Comparison of ENCODE assay signal across 31 mouse cellular contexts in the genomic region with DNA sequence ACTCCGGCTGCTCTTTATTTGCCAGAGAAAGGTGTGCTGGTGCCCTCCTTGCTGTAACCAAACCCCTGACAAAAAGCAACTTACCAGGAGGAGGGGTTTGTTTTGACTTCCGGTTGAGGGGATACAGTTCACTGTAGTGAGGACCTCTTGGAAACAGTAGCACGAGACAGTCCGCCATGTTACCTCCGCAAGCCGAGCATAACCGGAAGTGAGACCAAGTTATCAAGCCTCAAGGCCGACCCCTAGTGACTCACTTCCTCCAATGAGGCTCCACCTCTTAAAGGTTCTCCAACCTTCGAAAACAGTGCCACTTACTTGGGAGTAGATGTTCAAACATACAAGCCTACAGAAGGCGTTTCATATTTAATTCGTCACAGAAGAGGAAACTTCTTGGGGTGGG.
"Had no signal": no experiment of that assay in that cellular context is flagged by ENCODE, and none has a peak within 500 bp of the region (broad histone marks: within the 10 kb centered on the region; RNA-seq: fewer than 3 reads in every experiment).

No protein-coding gene starts in this region.

- DNase-seq: left cerebral cortex, postnatal 4 days; liver; liver, embryonic 13.5 days; liver, postnatal 0 days; lung, adult 18-20 months; lung, adult 2 months; lung, embryonic 14.5 days; lung, postnatal 10 days; lung, postnatal 14 days; lung, postnatal 36 days; lung, postnatal 4 days; midbrain, embryonic 14.5 days had no signal

- H3K4me3 ChIP-seq: left cerebral cortex, adult 2 months; limb, embryonic 10.5 days; limb, embryonic 12.5 days; limb, embryonic 13.5 days; limb, embryonic 15.5 days; liver, embryonic 13.5 days; liver, embryonic 15.5 days; lung, embryonic 15.5 days; megakaryocyte, embryonic 14.5 days; midbrain, embryonic 10.5 days; midbrain, embryonic 12.5 days; midbrain, embryonic 13.5 days; midbrain, embryonic 15.5 days; myocyte had no signal

- H3K27me3 ChIP-seq: limb, embryonic 12.5 days; limb, embryonic 13.5 days; limb, embryonic 15.5 days; liver, embryonic 13.5 days; liver, embryonic 15.5 days; lung, embryonic 15.5 days; megakaryocyte, embryonic 14.5 days; midbrain, embryonic 12.5 days; midbrain, embryonic 13.5 days; midbrain, embryonic 15.5 days had no signal

- H3K4me1 ChIP-seq: limb, embryonic 15.5 days; liver, embryonic 13.5 days; liver, embryonic 15.5 days; megakaryocyte, embryonic 14.5 days; midbrain, embryonic 12.5 days; midbrain, embryonic 13.5 days; midbrain, embryonic 15.5 days had no signal

- H3K9me3 ChIP-seq: limb, embryonic 10.5 days; limb, embryonic 12.5 days; limb, embryonic 13.5 days; limb, embryonic 15.5 days; lung, embryonic 15.5 days; midbrain, embryonic 12.5 days; midbrain, embryonic 13.5 days; midbrain, embryonic 15.5 days had no signal

- H3K9ac ChIP-seq: limb, embryonic 12.5 days; limb, embryonic 13.5 days; limb, embryonic 15.5 days; liver, embryonic 13.5 days; liver, embryonic 14.5 days; liver, embryonic 15.5 days; liver, postnatal 0 days; lung, embryonic 14.5 days; lung, embryonic 15.5 days; midbrain, embryonic 12.5 days; midbrain, embryonic 13.5 days; midbrain, embryonic 15.5 days had no signal

- ATAC-seq: liver, postnatal 0 days; lung, postnatal 0 days; midbrain, embryonic 13.5 days; midbrain, embryonic 15.5 days; midbrain, embryonic 16.5 days had no signal

- H3K27ac ChIP-seq: left cerebral cortex, adult 2 months; limb, embryonic 10.5 days; limb, embryonic 12.5 days; limb, embryonic 13.5 days; limb, embryonic 15.5 days; liver, embryonic 13.5 days; liver, embryonic 14.5 days; liver, embryonic 15.5 days; lung, embryonic 15.5 days; macrophage; midbrain, embryonic 10.5 days; midbrain, embryonic 12.5 days; midbrain, embryonic 13.5 days; midbrain, embryonic 15.5 days had no signal

- H3K4me2 ChIP-seq: limb, embryonic 12.5 days; limb, embryonic 13.5 days; limb, embryonic 15.5 days; liver, embryonic 11.5 days; liver, embryonic 13.5 days; liver, embryonic 15.5 days; lung, embryonic 14.5 days; lung, embryonic 15.5 days; midbrain, embryonic 11.5 days; midbrain, embryonic 12.5 days; midbrain, embryonic 13.5 days; midbrain, embryonic 15.5 days had no signal

- H3K36me3 ChIP-seq: limb, embryonic 10.5 days; limb, embryonic 12.5 days; limb, embryonic 13.5 days; limb, embryonic 15.5 days; liver, embryonic 13.5 days; liver, embryonic 15.5 days; lung, embryonic 15.5 days; midbrain, embryonic 10.5 days; midbrain, embryonic 12.5 days; midbrain, embryonic 13.5 days; midbrain, embryonic 15.5 days had no signal
